Mouse (Mus musculus): ENCODE data around the gene Megf11. TPM values are rescaled to one million over a fixed set of nuclear protein-coding genes. Genes with fewer than 3 reads are reported as not detected.
A peak's percentile ranks its signal among the peaks of the same experiment; 100 is the strongest.

Gene Megf11
- polyA plus RNA-seq, 1 experiment from 2014 or later = 9.4 TPM

DNA sequence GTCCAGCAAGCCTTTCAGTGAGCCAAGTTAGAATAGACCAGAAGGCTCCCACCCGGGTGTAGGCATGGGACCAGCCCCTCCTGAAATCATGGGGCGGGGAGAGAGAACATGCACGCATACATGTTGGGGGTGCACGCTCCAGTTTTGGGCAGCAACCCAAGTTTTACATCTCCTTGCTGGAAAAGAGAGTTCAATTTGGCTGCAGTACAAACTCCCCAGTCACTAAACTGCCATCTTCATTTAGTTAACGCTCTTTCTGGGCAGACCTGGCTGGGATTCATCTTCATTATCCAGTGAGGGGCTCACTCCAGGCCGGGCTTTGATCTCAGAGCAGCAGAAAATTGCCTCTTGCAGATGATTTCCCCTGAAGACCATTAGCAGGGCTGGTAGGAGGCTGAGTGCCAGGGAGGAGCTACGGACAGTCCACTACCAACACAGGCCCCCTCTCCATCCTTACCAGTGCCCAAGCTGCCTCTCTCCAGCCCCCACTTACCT lies 218.8 kb downstream of the Megf11 start:
- no peak overlapping the region for H3K4me2 ChIP-seq (replicated peaks)
- peak; percentile 44 for ATAC-seq
- H3K4me1 ChIP-seq (replicated peaks) = peaks cover 51% of the 10 kb centered on the region
- H3K9me3 ChIP-seq = no peaks in the 10 kb centered on the region
- no peak overlapping the region for H3K4me3 ChIP-seq (replicated peaks)
- peak overlapping the region; percentile 67 for H3K27ac ChIP-seq
- H3K36me3 ChIP-seq = no peaks in the 10 kb centered on the region
- no peak overlapping the region for H3K9ac ChIP-seq (replicated peaks)
- peaks cover 62% of the 10 kb centered on the region for H3K27me3 ChIP-seq
- 46% methylated on average over 7 of the region's 7 CpGs for WGBS

DNA sequence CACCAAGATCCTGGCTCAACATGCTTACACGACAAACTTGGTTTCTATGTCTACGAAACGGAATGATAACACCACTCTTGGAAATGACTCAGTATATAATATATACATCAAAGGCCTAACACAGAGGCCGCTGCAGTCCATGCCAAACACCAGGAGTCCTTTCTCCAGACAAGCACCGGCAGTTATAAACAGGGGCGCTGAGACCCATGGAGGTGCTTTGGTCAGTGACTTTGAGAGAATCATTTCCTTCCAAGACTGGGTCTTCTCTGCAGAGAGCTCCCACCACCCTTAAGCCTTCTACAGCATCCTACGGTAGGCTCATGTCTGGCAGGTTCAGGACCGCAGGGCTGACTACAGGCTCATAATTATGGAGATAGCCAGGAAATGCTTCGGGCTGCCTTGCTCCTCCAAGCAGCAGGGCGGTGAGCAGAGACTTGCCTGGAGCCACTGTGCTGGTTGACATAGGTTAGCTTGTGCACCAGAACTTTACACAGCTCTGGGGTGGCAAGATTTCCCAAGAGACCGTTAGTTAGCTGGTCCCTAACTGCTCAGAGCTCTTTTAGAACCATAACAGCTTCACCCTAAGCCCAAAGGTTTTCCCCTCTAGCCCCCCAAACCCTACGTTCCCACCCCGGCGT lies 219.8 kb downstream of the Megf11 start:
- H3K27me3 ChIP-seq = peaks cover 57% of the 10 kb centered on the region
- peak overlapping the region; percentile 67 for H3K27ac ChIP-seq
- no peak overlapping the region for H3K9ac ChIP-seq (replicated peaks)
- WGBS = 40% methylated on average over 14 of the region's 14 CpGs
- no peaks in the 10 kb centered on the region for H3K9me3 ChIP-seq
- H3K4me3 ChIP-seq (replicated peaks) = no peak overlapping the region
- peaks cover 60% of the 10 kb centered on the region for H3K4me1 ChIP-seq (replicated peaks)
- ATAC-seq = peak; percentile 72
- no peaks in the 10 kb centered on the region for H3K36me3 ChIP-seq
- H3K4me2 ChIP-seq (replicated peaks) = no peak overlapping the region

DNA sequence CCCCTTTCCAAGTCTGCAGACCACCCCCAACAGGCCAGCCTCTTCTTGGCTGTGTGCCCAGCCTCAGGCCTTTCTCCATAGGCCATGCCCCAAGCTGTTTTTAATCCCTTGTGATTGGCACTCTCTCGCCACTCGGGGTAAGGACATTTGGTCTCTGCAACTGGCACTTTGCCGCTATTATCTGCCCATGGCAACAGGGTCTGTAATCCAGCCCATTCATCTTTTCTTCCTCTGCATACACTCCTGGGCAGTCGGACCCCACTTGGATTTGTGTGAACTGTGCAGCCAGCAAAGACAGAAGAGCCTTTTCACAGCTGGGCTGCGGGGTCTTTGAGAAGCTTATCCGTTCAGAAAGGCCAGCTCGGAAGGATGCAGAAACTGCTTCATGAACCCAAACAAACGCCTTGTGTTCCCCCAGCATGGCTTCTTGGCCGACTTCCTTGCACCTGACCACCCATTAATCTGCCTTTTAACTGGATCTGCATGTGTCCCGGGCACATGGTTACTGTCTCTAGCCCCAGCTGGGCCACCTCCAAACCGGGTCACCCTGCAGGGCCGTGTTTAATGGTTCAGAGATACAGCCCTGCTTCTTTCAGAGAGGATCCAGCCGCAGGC lies 220.4 kb downstream of the Megf11 start:
- peak overlapping the region; percentile 67 for H3K27ac ChIP-seq
- H3K27me3 ChIP-seq = peaks cover 54% of the 10 kb centered on the region
- no peaks in the 10 kb centered on the region for H3K36me3 ChIP-seq
- peaks cover 66% of the 10 kb centered on the region for H3K4me1 ChIP-seq (replicated peaks)
- peak; percentile 92 for ATAC-seq
- H3K9ac ChIP-seq (replicated peaks) = no peak overlapping the region
- WGBS = 2% methylated on average over 13 of the region's 13 CpGs
- no peak overlapping the region for H3K4me2 ChIP-seq (replicated peaks)
- H3K4me3 ChIP-seq (replicated peaks) = no peak overlapping the region
- H3K9me3 ChIP-seq = no peaks in the 10 kb centered on the region

DNA sequence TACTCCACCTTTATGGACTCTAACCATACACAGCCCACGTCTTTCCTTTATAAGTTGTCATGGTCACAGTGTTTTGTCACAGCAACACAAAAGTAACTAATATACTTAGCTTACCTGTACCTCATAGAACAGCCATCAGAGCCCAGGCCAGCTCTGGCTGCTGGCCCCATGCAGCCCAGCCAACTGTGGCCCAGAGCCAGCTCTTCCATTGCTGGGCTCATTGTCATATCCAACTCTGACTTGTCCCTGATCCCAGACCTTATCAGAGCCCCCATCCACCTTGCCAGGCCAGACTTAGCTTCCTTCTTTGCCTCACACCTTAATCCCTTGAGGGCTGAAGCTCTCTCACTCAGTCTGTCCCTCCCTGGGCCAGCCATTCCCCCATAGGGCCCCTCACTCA lies 221.6 kb downstream of the Megf11 start:
- H3K4me3 ChIP-seq (replicated peaks) = no peak overlapping the region
- no peak overlapping the region for H3K4me2 ChIP-seq (replicated peaks)
- H3K27ac ChIP-seq = peak overlapping the region; percentile 67; the same call in 1 of the 2 replicates
- no peaks in the 10 kb centered on the region for H3K36me3 ChIP-seq
- no peak overlapping the region for H3K9ac ChIP-seq (replicated peaks)
- 93% methylated on average over 1 of the region's 1 CpGs for WGBS
- no peaks in the 10 kb centered on the region for H3K9me3 ChIP-seq
- H3K27me3 ChIP-seq = peaks cover 64% of the 10 kb centered on the region
- peaks cover 78% of the 10 kb centered on the region for H3K4me1 ChIP-seq (replicated peaks)
- no peak for ATAC-seq

DNA sequence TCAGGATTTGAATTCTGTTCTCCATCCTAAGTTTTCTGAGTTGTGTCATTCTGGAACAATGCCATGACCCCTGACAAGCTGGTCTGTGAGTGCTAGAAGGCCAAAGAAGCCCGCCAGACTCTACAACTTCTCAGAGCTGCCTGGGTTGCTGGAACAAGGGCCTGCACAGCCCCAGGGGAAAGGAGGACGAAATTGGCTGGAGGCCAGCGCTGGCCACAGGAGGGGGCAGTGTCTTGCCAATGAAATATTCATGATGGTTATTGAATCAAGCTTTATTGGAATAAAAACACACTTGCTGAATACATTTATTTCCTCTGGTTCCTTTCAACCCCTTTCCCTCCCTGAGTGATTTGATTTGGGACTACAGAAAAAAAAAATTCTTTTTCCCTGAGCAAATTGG lies 224.1 kb downstream of the Megf11 start:
- Histone ChIP-seq H3K9ac (replicated peaks) (no peak overlapping the region), H3K27me3 (peaks cover 46% of the 10 kb centered on the region), H3K36me3 (no peaks in the 10 kb centered on the region), H3K4me2 (replicated peaks) (no peak overlapping the region), H3K27ac (peak overlapping the region; percentile 67; the same call in 1 of the 2 replicates), H3K9me3 (no peaks in the 10 kb centered on the region), H3K4me1 (replicated peaks) (peaks cover 84% of the 10 kb centered on the region), H3K4me3 (replicated peaks) (no peak overlapping the region)
- ATAC-seq = no peak
- 15% methylated on average over 3 of the region's 3 CpGs for WGBS

DNA sequence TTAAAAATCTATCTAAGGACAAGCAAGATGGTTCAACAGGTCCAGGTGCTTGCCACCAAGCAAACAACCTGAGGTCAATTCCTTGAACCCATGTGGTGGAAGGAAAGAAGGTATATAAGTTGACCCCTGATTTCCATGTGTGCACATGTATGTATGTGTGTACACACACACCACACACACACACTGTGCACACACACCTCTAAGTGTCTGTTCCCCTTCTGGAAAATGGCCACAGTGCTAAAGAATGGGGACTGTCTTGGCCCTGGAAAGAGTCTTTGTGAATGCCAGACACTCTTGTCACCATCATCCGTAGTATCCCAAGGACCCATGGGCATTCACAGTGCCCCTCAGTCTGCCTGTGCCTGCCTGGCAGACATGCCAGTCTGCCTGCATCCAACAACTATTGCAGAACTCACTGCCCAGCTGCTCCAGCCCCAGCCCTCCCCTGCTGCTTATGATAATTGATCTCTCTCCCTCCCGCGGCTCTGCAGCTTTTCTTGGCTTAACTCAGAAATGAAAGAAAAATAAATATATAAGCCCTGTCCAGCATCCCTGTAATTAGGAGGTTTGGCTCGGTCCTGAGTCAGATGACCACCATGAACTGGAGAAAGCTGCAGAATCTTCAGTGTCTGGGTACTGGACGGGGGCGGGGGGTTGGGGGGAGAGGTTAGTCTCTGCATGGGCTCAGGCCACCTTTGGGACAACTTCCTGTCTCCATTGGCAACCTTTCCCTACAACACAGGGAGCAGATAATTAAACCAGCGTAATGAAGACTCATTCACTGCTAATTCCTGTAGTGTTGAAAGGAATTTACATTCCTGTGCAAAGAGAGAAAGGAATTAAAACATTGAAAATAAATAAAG lies 226.9 kb downstream of the Megf11 start:
- peaks cover 43% of the 10 kb centered on the region for H3K27me3 ChIP-seq
- no peak overlapping the region for H3K9ac ChIP-seq (replicated peaks)
- no peaks in the 10 kb centered on the region for H3K9me3 ChIP-seq
- peaks cover 57% of the 10 kb centered on the region for H3K4me1 ChIP-seq (replicated peaks)
- H3K27ac ChIP-seq = peak overlapping the region; percentile 72
- WGBS = 2% methylated on average over 7 of the region's 7 CpGs
- no peaks in the 10 kb centered on the region for H3K36me3 ChIP-seq
- no peak overlapping the region for H3K4me3 ChIP-seq (replicated peaks)
- ATAC-seq = peak; percentile 75
- H3K4me2 ChIP-seq (replicated peaks) = peak overlapping the region; percentile 32

DNA sequence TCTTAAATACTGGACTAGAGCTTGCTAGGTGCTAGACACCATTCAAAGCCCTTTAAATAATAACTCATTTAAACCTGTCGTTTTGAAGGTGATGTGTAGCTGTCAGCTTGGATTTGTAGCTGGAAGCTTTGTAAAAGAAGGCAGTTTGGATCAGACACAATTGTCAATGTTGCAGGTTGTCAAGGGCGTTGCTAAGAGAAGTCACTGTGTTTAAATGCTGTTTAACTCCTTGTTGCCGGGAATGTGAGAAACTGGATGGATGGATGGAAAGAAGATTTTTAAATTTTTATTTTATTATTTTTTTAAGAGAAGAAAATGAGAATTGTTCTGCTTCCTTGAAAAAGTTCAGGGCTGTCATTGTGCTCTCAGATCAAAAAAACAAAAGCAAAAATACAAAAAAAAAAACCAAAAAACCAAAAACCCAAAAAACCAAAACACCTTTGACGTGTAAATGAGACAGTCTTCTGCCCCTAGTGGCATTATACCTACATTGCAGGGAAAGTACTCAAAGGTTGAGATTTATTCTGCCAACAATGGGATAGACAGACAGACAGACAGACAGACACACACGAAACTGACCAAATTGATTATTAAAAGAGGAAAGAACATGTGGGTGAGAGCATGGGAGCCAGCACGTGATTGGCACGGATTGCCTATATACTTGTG lies 227.7 kb downstream of the Megf11 start:
- Histone ChIP-seq H3K36me3 (no peaks in the 10 kb centered on the region), H3K4me1 (replicated peaks) (peaks cover 52% of the 10 kb centered on the region), H3K9me3 (no peaks in the 10 kb centered on the region), H3K4me2 (replicated peaks) (peak overlapping the region; percentile 32), H3K9ac (replicated peaks) (no peak overlapping the region), H3K4me3 (replicated peaks) (no peak overlapping the region), H3K27me3 (peaks cover 35% of the 10 kb centered on the region), H3K27ac (peak overlapping the region; percentile 72)
- peak; percentile 24; the same call in 1 of the 2 replicates for ATAC-seq
- WGBS = 39% methylated on average over 7 of the region's 7 CpGs

DNA sequence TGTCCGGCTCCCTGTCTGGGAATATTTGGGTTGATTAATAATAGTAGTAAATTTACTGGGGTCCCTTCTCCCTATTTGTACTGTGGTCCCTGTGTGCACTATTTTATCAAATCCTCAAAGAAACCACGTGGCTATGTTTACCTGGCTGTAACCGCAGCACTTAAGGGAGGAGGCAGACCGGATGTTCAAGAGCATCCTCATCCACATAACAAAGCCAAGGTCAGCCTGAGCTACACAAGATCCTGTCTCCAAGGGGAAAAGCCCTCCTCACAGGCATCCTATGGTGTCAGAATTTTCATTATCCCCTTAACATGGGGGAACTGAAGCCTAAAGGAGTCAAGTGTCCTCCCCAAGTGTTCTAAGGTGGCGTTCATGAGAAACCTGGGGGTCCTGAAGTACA lies 232.0 kb downstream of the Megf11 start:
- 57% methylated on average over 5 of the region's 5 CpGs for WGBS

DNA sequence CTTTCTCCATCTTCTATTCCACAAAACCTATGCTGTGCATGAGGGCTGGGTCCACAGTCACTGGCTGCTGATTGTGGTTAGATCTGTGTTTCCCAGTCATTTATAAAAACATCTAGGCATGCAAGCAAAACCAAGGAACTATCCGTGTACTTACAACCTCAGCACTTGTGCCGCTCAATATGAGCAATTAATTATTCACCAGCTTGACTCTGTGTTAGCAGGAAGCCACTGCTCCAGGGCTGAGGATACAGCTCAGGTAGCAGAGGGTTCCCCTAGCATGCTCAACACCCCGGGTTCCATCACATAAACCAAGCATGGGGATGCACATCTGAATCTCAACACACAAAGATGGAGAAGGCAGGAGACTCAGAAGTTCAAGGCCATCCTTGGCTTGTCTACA lies 233.0 kb downstream of the Megf11 start:
- Histone ChIP-seq H3K36me3 (no peaks in the 10 kb centered on the region), H3K9ac (replicated peaks) (no peak overlapping the region), H3K4me1 (replicated peaks) (peaks cover 26% of the 10 kb centered on the region), H3K4me3 (replicated peaks) (no peak overlapping the region), H3K27ac (no peak overlapping the region), H3K9me3 (no peaks in the 10 kb centered on the region), H3K4me2 (replicated peaks) (no peak overlapping the region), H3K27me3 (0 out of 2 replicates have a peak, but pooled peaks cover 11% of the 10 kb centered on the region)
- ATAC-seq = no peak
- 74% methylated on average over 3 of the region's 3 CpGs for WGBS

More for the DNA sequence above, 232.0 kb downstream of the Megf11 start:
- no peak for ATAC-seq
- no peaks in the 10 kb centered on the region for H3K36me3 ChIP-seq
- H3K9ac ChIP-seq (replicated peaks) = no peak overlapping the region
- 0 out of 2 replicates have a peak, but pooled peaks cover 11% of the 10 kb centered on the region for H3K27me3 ChIP-seq
- no peak overlapping the region for H3K4me3 ChIP-seq (replicated peaks)
- H3K4me1 ChIP-seq (replicated peaks) = peaks cover 35% of the 10 kb centered on the region
- no peak overlapping the region for H3K27ac ChIP-seq
- H3K4me2 ChIP-seq (replicated peaks) = no peak overlapping the region
- H3K9me3 ChIP-seq = no peaks in the 10 kb centered on the region

DNA sequence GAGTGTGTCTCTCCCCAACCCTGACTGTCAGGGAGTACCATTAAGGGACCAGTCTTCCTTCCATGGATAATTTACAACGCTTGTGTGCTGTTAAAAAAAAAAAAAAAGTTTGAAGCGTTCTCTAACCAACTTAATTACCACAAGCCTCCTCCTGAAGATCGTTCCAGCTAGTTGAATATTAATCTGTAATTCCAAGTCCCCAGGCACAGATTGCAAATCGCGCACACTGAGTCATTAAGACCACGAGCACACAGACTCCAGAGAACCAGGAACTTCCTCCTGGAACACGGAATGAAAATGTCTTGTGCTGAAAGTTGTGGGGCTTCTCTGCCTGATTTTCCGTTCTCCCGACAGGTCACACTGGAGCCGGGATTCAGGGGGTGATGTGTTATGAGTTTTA lies 234.0 kb downstream of the Megf11 start:
- Histone ChIP-seq H3K9ac (replicated peaks) (no peak overlapping the region), H3K4me2 (replicated peaks) (no peak overlapping the region), H3K4me1 (replicated peaks) (peaks cover 31% of the 10 kb centered on the region), H3K27ac (no peak overlapping the region), H3K9me3 (no peaks in the 10 kb centered on the region), H3K27me3 (0 out of 2 replicates have a peak, but pooled peaks cover 6% of the 10 kb centered on the region), H3K36me3 (no peaks in the 10 kb centered on the region), H3K4me3 (replicated peaks) (no peak overlapping the region)
- 72% methylated on average over 10 of the region's 10 CpGs for WGBS
- ATAC-seq = no peak

DNA sequence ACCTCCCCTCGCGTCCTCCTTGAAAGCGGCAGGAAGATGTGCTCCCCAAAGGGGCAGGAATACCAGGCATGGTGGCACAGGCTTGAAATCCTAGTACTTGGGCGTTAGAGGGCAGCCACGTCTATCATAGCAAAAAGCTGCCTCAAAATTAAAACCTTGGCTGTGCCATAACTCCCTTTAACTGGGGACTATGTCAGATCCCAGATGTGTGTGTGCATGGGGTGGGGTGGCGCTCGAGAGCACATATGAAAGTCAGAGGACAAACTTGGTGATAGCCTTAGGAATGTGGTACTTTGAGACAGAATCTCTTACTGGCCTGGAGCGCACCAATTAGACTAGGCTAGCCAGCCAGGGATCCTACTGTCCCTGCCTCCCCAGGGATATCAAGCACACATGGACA lies 235.2 kb downstream of the Megf11 start:
- Histone ChIP-seq H3K27me3 (no peaks in the 10 kb centered on the region), H3K4me1 (replicated peaks) (peaks cover 31% of the 10 kb centered on the region), H3K4me3 (replicated peaks) (no peak overlapping the region), H3K9ac (replicated peaks) (no peak overlapping the region), H3K4me2 (replicated peaks) (no peak overlapping the region), H3K36me3 (no peaks in the 10 kb centered on the region), H3K9me3 (no peaks in the 10 kb centered on the region), H3K27ac (0 out of 2 replicates have a peak overlapping the region, but pooled peaks have one; percentile 33)
- 73% methylated on average over 8 of the region's 8 CpGs for WGBS
- no peak for ATAC-seq

All from midbrain, embryonic 13.5 days (tissue).